Mouse (Mus musculus) fat pad, adult 2 months (tissue): ENCODE measurements around the gene Sytl3.
"Not testable (repeated sequence)": the region's sequence is repeated elsewhere in the genome, so short reads cannot be mapped to it uniquely, and the experiment has no call there.

ENCODE experiments used
- DNase-seq: peaks from one replicate; pipeline ENCODE4 v3.0.0-alpha.2; 2011; ENCODE audit warnings: low read depth, low spot score; ENCODE audit errors: extremely low read depth

The Sytl3 gene

GRCm38 (mm10) chr17:6645668-6646067 lies 13.2 kb upstream of the Sytl3 start:
- DNase-seq = not testable (repeated sequence)

- not testable (repeated sequence) for DNase-seq
Observed at GRCm38 (mm10) chr17:6646841-6647240, 12.1 kb upstream of the Sytl3 start.

- not testable (repeated sequence) for DNase-seq
Observed at GRCm38 (mm10) chr17:6647452-6647851, 11.4 kb upstream of the Sytl3 start.

- DNase-seq = not testable (repeated sequence)
Observed at GRCm38 (mm10) chr17:6650904-6651565, 7.9 kb upstream of the Sytl3 start.

- DNase-seq = not testable (repeated sequence)
Observed at GRCm38 (mm10) chr17:6653341-6653946, 5.4 kb upstream of the Sytl3 start.

GRCm38 (mm10) chr17:6655087-6655511 lies 3.8 kb upstream of the Sytl3 start:
- not testable (repeated sequence) for DNase-seq

- DNase-seq = not testable (repeated sequence)
Observed at GRCm38 (mm10) chr17:6655567-6656281, 3.2 kb upstream of the Sytl3 start, which contains the start of gene Dynlt1f. Gene Dynlt1f (minus strand): TSS chr17:6655900.

GRCm38 (mm10) chr17:6656471-6656870 lies 2.4 kb upstream of the Sytl3 start:
- not testable (repeated sequence) for DNase-seq

- DNase-seq = not testable (repeated sequence)
Observed at GRCm38 (mm10) chr17:6660589-6660988, 1.7 kb downstream of the Sytl3 start.

GRCm38 (mm10) chr17:6661093-6661816 lies 2.4 kb downstream of the Sytl3 start:
- not testable (repeated sequence) for DNase-seq

- not testable (repeated sequence) for DNase-seq
Observed at GRCm38 (mm10) chr17:6662840-6663239, 3.9 kb downstream of the Sytl3 start.

- not testable (repeated sequence) for DNase-seq
Observed at GRCm38 (mm10) chr17:6665389-6665788, 6.5 kb downstream of the Sytl3 start.

GRCm38 (mm10) chr17:6668522-6668921 lies 9.6 kb downstream of the Sytl3 start:
- not testable (repeated sequence) for DNase-seq

- DNase-seq = not testable (repeated sequence)
Observed at GRCm38 (mm10) chr17:6674297-6674696, 15.4 kb downstream of the Sytl3 start.

- DNase-seq = not testable (repeated sequence)
Observed at GRCm38 (mm10) chr17:6678063-6678462, 19.2 kb downstream of the Sytl3 start.

- not testable (repeated sequence) for DNase-seq
Observed at GRCm38 (mm10) chr17:6681721-6682120, 22.8 kb downstream of the Sytl3 start.

GRCm38 (mm10) chr17:6683702-6684101 lies 24.8 kb downstream of the Sytl3 start:
- DNase-seq = not testable (repeated sequence)

- DNase-seq = not testable (repeated sequence)
Observed at GRCm38 (mm10) chr17:6684464-6685287, 25.8 kb downstream of the Sytl3 start.

GRCm38 (mm10) chr17:6685288-6685818 lies 26.5 kb downstream of the Sytl3 start:
- DNase-seq = not testable (repeated sequence)
